Mouse (Mus musculus) C2C12 (cell line): ENCODE data around the gene Mvp. TPM values are rescaled to one million over a fixed set of nuclear protein-coding genes. Genes with fewer than 3 reads are reported as not detected.

Experiments used
- H3K27me3 ChIP-seq: one replicate; pipeline ENCODE4 v1.6.1; 2011; ENCODE audit not compliant: control insufficient read depth, insufficient read depth, insufficient read length
- H3K36me3 ChIP-seq: one replicate; pipeline ENCODE4 v1.6.1; 2011; ENCODE audit not compliant: control insufficient read depth, insufficient read depth
- H3K4me3 ChIP-seq: one replicate; pipeline ENCODE4 v1.5.1; 2011; ENCODE audit warnings: mild to moderate bottlenecking, control low read depth; ENCODE audit not compliant: poor library complexity, insufficient read depth, severe bottlenecking
- H3K79me2 ChIP-seq: one replicate; pipeline ENCODE4 v1.6.1; 2011; ENCODE audit not compliant: control insufficient read depth, insufficient read depth
- H3K79me3 ChIP-seq: one replicate; pipeline ENCODE4 v1.6.1; 2011; ENCODE audit warnings: low read depth, control low read depth
- H3ac ChIP-seq: one replicate; pipeline ENCODE3; 2011; ENCODE audit warnings: low read depth; ENCODE audit not compliant: control insufficient read depth, insufficient read length
- CEBPB ChIP-seq: IDR thresholded peaks from one replicate; pipeline ENCODE4 v1.6.1; 2011; ENCODE audit warnings: low read depth, mild to moderate bottlenecking, control low read depth, moderate library complexity
- CTCF ChIP-seq: IDR thresholded peaks from one replicate; pipeline ENCODE4 v1.5.1; 2011; ENCODE audit not compliant: control insufficient read depth, insufficient read depth, insufficient read length
- FOSL1 ChIP-seq: IDR thresholded peaks from one replicate; pipeline ENCODE4 v1.8.0; 2011; ENCODE audit warnings: mild to moderate bottlenecking, low read length; ENCODE audit not compliant: poor library complexity, insufficient read depth, severe bottlenecking
- MAX ChIP-seq: IDR thresholded peaks from one replicate; pipeline ENCODE4 v1.6.1; 2011; ENCODE audit warnings: mild to moderate bottlenecking, control low read depth
- MYOD1 ChIP-seq: IDR thresholded peaks from one replicate; pipeline ENCODE4 v1.6.1; 2011; ENCODE audit warnings: low read depth; ENCODE audit not compliant: control insufficient read depth, insufficient read length
- MYOG ChIP-seq: IDR thresholded peaks from one replicate; pipeline ENCODE4 v1.6.1; 2011; ENCODE audit not compliant: control insufficient read depth, insufficient read length; ENCODE audit errors: extremely low read depth
- USF1 ChIP-seq: IDR thresholded peaks from one replicate; pipeline ENCODE4 v1.6.1; 2011; ENCODE audit warnings: low read depth, mild to moderate bottlenecking, control low read depth, moderate library complexity
- polyA plus RNA-seq: library from polyadenylated mRNA; unstranded; fragments of >200 nt; fragmentation: generic; extraction: Trizol; gene quantifications from one replicate; pipeline ENCODE4 v1.2.1, GENCODE M21; 2012; ENCODE audit warnings: missing spikeins

The Mvp gene
- polyA plus RNA-seq, 1 experiment: 32.7 TPM

- Histone ChIP-seq H3K79me2 (peaks cover 8% of the 10 kb centered on the region), H3K27me3 (no peaks in the 10 kb centered on the region), H3K36me3 (no peaks in the 10 kb centered on the region), H3ac (no peak overlapping the region), H3K4me3 (no peak overlapping the region), H3K79me3 (peaks cover 2% of the 10 kb centered on the region)
- TF ChIP-seq MYOD1 (no peak), CTCF (no peak), FOSL1 (no peak), MAX (no peak), CEBPB (no peak), MYOG (no peak), USF1 (no peak)
Observed at GRCm38 (mm10) chr7:127007313-127008024, 7.0 kb downstream of the Mvp start.

DNA sequence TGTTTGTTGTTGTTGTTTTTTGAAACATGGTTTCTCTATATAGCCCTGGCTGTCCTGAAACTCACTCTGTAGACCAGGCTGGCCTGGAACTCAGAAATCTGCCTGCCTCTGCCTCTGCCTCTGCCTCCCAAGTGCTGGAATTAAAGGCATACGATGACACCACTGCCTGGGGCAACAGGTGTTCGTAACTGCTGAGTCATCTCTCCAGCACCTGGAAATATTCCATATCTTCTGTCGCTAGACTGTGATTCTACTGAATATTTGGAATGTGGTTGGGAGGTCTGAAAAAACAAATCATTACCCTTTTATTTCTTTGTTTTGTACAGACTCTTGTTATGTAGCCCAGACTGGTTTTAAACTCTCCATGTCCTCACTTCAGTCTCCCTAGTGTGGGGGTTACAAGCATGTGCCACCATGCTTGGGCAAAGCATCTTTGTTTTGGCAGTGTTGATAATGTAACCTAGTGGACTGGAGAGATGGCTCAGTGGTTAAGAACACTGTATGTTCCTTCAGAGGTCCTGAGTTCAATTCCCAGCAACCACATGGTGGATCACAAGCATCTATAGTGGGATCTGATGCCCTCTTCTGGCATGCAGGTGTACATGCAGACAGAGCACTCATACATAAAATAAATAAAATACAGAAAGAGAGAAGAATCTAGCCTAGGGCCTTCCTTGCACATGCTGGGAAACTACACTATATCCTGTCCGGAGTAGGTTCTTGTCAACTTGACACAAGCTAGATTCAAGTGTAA is 10.1 kb downstream of the Mvp start:
- TF ChIP-seq FOSL1: no peak
- peak; percentile 54 for TF ChIP-seq MYOD1
- no peak for TF ChIP-seq CTCF
- no peak for TF ChIP-seq USF1
- no peaks in the 10 kb centered on the region for H3K27me3 ChIP-seq
- no peak overlapping the region for H3K4me3 ChIP-seq
- H3K79me2 ChIP-seq: no peaks in the 10 kb centered on the region
- H3K36me3 ChIP-seq: no peaks in the 10 kb centered on the region
- no peak overlapping the region for H3ac ChIP-seq
- no peaks in the 10 kb centered on the region for H3K79me3 ChIP-seq

DNA sequence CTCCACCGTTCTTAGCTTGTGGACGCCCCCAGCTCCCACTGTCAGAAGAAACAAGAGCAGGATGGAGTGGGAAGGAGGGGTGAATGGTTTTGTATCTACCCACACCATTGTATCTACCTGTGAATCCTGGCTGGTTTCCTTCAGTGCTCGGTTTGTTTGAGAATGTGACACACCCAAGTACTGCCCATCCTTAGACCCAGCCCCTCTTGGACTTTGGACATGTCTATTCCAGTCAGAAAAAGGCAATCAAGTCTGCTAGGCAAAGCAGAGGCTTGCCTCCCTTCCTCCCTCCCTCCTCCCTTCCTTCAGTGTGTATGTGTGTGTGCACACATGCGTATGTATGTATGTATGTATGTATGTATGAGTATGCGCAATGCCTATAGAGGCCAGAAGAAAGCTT is 10.8 kb downstream of the Mvp start:
- Histone ChIP-seq H3K4me3 (no peak overlapping the region), H3ac (no peak overlapping the region), H3K79me3 (no peaks in the 10 kb centered on the region), H3K36me3 (no peaks in the 10 kb centered on the region), H3K27me3 (no peaks in the 10 kb centered on the region), H3K79me2 (no peaks in the 10 kb centered on the region)
- TF ChIP-seq CEBPB (no peak), MYOD1 (no peak)

GRCm38 (mm10) chr7:126999568-126999967 is 14.9 kb downstream of the Mvp start:
- H3K36me3 ChIP-seq: peaks cover 3% of the 10 kb centered on the region
- no peak overlapping the region for H3K4me3 ChIP-seq
- no peaks in the 10 kb centered on the region for H3K79me2 ChIP-seq
- TF ChIP-seq CEBPB: no peak
- TF ChIP-seq MYOG: no peak
- no peak for TF ChIP-seq MYOD1
- TF ChIP-seq CTCF: no peak
- TF ChIP-seq MAX: no peak
- TF ChIP-seq FOSL1: no peak
- no peak for TF ChIP-seq USF1
- no peak overlapping the region for H3ac ChIP-seq
- H3K27me3 ChIP-seq: no peaks in the 10 kb centered on the region
- no peaks in the 10 kb centered on the region for H3K79me3 ChIP-seq

DNA sequence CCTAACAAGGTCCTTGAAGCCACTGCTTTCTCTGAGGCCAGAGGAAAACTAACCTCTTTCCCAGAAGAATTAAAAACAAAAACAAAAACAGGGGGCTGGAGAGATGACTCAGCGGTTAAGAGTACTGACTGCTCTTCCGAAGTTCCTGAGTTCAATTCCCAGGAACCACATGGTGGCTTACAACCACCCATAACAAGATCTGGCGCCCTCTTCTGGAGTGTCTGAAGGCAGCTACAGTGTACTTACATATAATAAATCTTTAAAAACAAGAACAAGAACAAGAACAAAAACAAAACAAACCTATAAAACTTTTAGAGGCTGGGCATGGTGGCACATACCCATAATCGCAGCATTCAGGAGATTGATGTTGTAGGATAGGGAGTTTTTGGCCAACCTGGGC is 18.0 kb downstream of the Mvp start:
- Histone ChIP-seq H3K79me3 (no peaks in the 10 kb centered on the region), H3K27me3 (no peaks in the 10 kb centered on the region), H3ac (no peak overlapping the region), H3K4me3 (no peak overlapping the region), H3K36me3 (peaks cover 3% of the 10 kb centered on the region), H3K79me2 (no peaks in the 10 kb centered on the region)
- TF ChIP-seq MYOG (no peak), MAX (no peak), MYOD1 (no peak), USF1 (no peak), CTCF (no peak), FOSL1 (no peak), CEBPB (no peak)

- H3K4me3 ChIP-seq: no peak overlapping the region
- no peak overlapping the region for H3ac ChIP-seq
- H3K27me3 ChIP-seq: no peaks in the 10 kb centered on the region
- H3K36me3 ChIP-seq: peaks cover 6% of the 10 kb centered on the region
- no peaks in the 10 kb centered on the region for H3K79me2 ChIP-seq
- H3K79me3 ChIP-seq: no peaks in the 10 kb centered on the region
- no peak for TF ChIP-seq MYOD1
- TF ChIP-seq CTCF: no peak
- no peak for TF ChIP-seq USF1
- no peak for TF ChIP-seq MYOG
- TF ChIP-seq FOSL1: no peak
- no peak for TF ChIP-seq MAX
- TF ChIP-seq CEBPB: no peak
Observed at GRCm38 (mm10) chr7:126988816-126989215, 25.6 kb downstream of the Mvp start.
